Mouse (Mus musculus): Measurements from ENCODE around the gene Cntn2.
A peak's percentile ranks its signal among the peaks of the same experiment; 100 is the strongest.

Gene Cntn2

DNA sequence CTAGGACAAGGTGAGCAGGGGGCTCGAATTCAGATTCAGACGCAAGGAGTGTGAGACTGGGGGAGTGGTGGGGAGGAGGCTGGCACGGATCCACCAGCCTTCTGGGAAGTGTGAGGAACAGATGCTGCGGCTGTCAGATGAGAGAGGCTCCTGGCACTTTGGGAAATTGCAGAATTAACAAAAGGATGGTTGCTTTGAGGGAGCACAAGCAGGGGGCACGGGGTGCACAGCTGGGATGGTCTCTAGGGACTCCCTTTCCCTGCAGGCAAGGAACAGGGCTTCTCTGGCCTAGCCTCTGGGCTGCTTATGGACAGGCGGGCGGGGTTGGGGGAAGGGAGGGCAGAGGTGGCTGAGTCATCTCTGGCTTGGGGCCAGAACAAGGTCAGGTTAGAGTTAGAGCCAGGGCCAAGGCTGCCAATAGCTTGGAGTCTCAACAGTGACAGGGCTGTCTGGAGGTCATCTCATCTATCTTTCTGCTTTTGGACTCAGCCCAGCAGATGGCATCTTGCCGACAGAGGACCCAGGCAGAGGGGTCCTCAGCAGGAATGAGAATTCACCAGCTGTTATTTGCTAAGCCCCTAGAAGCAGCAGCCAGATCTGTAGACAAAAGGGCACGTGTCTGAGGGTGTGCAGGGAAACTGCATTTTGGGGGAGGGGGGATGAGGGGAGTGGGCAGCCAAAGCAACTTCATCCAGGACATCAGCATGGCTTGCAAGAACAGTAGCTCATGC, 15.0 kb upstream of the Cntn2 start:
- DNase-seq, result peak; percentile 21

DNA sequence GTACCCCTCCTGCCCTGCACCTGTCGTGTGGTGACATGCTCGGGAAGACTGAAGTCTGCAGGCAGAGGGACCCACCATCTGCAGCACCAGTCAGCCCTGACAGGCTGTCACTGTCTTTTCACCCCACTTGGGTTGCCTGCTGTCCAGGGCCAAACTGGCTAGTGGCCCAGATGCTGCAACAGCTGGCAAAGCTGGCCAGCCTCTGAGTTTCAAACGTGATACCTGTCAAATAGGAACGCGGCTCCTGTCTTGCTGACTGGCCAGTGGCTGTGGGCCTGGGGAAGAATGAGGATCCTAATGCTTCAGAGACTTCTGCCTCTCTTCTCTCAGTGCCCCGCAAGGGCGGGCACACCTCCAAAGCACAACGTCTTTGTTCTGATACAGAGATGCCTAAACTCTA, 733 bp upstream of the Cntn2 start:
- DNase-seq, result no peak

DNA sequence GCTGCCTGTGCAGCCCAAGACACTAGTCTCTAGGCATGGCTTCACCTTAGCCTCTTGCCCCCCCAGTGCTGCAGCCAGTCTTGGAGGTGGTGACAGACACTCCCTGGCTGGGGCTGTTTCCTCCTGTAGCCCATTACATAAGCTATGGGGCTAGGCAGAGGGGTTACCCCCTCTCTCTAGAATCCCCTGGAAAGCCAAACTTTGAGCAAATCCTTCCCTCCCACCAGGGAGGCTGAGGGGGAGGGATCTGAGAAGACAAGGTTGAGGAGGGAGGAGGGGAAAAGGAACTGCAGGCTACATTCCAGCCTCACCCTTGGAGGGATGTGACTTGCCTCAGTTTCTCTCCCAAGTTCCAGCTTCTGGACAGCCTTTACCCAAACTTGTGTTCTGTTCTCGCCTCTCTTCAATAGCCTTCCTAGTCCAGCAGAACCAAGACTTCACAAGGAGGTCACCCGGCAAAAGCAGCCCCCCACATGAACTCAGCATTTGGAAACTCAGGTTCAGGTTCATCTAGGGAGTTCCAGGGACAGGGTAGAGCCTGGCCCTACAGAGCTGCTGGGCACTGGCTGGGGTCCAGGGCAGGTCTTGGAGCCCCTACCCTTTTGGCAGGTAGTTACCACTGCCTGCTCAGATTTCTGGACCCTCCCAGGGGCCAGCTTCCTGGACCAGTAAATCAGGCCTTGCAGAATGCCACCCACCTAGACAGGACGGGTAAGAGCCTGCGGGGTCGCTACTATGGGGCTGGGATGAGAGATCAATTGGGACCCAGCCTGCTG, 1.0 kb downstream of the Cntn2 start:
- no peak for DNase-seq

DNA sequence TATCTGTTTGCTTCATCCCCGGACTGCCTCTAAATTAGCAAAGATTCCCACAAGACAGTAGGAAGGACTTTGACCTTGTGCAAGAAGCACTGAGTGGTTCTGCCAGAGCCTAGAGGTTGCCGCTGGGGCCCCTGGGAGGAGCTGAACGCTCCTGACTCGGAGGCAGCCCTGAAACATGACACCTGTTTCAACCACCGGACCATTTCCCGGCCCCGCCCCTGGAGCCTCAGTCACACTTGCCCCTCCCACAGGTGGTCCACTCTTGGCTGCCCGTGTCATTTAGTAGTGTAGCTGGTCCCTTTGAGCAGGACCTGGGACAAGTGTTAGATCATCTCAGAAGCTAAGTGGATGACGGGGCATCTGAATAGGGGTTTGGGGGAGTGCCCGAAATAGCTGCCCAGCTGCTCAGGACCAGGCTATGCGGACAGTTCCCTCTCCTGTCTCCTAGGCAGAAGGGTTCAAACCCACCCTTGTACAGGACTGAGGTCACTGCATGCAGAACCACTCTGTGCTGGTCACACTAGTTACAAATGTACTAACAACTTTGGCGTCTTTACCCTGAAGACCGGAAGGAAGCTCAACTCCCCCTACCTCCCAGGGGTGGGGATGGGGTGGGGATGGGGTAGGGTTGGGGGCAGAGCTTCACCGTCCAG, 1.8 kb downstream of the Cntn2 start:
- peak; percentile 23 for DNase-seq

DNA sequence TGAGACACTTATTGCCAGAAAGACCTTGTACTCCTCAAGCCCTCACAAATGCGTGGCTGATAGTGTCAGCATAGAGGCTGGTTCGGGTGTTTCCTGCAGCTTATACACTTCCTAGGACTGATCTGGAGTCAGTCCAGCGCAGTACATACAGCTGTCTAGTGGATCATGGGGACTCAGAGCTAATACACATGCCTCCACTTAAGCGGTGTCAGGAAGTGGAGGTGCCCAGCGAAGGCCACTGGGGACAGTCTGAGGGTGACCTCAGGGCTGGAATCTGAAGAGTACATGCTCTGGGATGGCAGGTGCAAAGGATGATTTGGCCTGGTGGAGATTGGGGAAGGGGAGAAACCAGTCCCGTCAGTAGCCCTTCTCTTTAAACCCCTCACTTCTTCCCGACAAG, 2.4 kb downstream of the Cntn2 start:
- no peak for DNase-seq

DNA sequence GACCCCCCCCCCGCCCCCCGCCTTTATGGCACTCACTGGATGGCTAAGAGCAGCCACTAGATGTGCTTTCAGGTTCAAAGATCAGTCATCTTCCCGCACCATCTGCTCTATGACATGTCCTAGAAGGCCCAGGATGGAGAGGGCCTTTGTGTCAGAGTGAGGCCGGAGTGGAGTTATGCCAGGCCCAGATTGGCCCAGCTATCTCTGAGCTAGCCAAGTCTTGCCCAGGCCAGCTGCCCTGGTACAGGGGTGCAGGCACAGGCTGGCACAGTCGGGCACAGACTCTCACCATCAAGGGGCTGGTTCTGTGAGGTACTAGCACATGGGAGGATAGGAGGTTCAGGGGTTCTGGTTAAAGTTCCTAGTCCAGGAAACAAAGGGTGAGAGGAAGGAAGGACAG, 5.3 kb downstream of the Cntn2 start:
- DNase-seq, result no peak

DNA sequence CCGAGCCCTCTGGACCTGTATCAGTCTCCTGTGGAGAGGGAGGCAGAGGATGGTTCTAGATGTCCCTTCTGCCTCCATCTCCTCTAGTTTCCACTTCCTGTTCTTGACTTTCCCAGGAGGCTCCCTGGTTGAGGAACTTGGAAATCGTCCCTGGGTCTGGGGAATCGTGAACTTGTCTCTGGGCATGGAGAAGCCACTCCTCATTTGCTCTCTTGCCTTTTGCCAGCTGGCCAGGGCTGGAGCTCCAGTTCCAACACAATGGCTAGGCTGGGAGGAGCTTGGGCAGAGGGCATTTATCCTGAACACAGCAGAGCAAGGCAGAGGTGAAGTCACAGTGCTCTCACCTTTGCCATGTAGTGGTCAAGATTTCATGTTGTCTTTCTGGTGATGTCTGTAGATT, 6.6 kb downstream of the Cntn2 start:
- DNase-seq, result no peak

DNA sequence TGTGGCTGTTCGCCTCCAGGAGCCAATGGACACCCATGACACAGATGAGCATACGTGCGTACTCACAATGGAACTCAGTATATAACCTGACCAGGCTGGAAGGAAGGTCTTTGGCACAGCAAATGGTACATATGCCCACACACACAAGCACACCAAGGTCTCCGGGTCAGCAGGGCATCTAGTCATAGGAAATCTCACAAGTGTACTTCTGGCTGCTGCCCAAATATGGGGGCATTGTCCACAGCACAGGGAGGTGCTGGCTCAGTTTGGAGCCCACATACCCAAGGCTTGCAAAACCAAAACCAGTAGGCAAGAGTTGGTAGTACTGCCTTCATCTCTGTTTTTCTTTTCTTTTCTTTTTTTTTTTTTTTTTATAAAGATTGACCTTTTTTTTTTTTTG, 7.5 kb downstream of the Cntn2 start:
- DNase-seq, result no peak

DNA sequence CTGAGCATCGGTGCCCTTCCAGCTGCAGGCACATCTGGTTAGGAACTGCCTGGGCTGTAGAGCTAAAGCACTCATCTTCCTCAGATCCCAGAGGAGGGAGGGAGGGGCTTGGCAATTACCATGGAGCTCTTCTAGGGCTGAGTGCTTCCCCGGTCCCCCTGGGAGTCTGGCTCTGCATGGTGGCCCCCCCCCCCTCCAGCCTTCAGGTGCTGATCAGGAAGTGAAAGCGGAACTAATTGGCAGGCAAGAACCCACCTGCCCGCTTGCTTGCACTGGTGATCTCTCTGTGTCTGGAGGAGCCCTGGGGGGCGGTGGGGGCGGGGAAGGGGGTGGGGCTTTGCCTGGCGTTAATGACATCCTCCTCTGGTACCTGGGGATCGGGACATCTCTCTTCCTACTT, 9.2 kb downstream of the Cntn2 start:
- DNase-seq, result no peak

DNA sequence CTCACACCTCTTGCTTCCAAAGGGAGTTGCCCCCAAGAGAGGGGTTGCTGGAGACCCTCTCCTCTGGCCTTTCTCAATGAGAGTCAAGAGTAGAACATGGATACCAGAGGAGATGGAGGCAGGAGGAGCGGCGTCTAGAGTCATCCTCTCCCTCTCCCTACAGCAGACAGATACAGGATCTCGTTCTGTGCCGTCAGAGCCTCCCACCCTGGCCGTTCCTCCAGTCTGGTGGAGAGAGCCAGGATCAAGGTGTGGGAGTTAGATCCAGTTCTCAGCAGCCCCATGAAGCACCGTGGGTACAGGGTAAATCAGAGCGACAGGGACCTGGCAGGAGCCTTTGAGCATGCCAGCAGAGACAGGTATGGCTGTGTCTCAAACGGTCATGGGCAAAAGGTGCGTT, 10.5 kb downstream of the Cntn2 start:
- DNase-seq, result no peak

DNA sequence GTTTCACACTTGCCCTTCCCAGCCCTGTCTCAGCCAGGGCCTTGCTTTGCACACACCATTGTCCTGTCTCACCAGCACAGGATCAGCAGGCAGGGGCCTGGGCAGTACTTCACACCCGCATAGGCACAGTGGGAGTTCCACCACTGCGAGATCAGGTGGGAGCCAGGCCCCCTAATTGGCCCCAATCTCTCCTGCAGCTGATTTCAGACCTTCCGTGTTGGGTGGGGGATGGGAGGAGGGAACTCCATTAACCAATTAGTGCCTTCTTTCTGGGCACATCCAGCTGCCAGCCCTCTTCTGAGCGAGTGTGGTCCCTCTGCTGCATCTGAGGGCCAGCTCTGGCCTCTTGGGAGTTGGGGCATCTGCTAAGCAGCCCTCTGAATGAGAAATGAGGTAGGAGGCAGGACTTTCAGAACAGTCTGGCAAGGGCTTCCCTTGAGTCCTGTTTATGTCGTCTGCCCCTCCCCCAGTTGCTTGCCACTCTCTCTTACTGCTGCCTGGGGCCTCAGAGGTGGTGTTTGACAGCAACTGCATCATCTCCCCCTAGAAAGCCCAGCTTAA, 12.3 kb downstream of the Cntn2 start:
- no peak for DNase-seq

DNA sequence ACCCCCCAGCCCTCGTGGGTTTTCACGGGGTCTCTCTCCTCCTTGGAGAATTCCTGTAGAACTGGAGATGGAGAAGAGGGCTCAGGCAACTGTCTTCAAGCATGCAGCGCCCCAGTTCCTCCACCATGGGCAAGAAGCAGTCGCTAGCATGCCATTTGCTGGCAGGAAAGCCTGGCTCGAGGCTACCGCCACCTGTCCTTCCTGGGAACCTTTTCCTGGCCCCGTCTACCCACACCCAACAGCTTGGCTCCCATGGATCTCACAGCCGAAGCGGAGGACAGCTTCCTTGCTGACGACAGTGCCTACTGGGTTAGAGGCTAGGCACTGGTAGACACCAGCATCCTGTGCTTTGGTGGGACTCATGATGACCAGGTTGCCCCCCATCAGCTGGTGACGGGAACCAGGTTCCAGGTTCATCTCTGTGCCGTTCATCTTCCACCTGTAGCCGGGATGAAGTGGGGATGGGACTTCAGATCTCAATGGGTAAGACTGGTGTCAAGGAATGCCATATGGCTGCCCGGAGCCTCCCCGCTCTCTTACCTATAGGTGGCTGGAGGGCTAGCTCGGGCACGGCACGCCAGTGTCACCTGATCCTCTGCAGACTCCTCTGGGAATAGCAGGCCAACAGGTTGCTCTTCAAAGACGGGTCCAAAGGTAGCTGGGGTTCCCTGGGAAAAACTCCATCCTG, 14.3 kb downstream of the Cntn2 start:
- no peak for DNase-seq

DNA sequence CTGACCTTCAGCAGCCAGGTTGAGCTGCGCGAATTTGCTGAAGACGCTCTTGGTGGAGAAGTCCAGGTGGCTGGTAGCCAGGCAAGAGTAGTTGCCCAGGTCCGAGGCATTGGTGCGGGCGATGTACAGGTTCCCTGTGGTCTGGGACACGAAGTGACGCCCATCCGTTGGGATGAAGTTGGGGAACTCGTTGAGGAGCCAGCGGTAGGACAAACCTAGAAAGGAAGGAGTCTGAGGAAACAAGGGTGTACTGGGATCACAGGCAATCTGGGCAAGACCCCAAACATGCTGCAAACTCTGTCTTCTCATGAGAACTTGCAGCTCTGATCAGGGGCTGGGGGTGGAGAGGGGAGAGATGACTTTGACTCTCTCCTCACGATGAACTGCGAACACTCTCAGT, 15.0 kb downstream of the Cntn2 start:
- no peak for DNase-seq

DNA sequence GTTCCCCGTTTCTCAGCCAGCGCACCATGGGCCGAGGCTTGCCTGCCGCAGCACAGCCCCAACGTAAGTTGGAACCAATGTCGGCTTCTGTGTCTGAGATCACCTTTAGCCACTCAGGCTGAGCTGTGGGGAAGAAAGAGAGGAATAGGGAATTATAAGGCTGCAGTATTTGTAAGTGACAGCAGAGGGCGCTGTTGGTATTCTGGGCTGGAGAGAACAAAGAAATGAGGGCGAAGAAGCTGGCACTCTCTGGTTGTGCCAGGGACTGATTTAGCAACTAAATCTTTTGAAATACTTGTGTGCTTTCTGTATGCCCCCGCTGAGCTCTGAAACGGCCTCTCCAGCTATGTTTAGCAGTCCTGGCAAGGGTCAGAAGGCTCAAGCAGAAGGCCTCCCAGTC, 17.2 kb downstream of the Cntn2 start:
- peak; percentile 17 for DNase-seq

DNA sequence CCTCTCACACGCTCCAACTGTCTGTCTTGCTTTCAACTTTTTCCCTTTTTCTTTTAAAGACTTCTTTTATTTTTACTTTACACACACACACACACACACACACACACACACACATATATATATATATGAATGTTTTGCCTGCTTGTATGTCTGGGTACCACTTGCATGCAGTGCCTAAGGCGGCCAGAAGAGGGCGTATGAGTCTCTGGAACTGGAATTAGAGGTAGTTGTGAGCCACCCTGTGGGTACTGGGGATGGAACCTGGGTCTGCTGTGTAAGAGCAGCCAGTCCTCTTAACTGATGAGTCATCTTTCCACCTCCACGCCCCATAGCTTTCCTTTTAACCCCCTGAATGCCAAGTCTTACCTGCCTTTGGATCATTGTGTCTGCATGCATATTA, 19.1 kb downstream of the Cntn2 start:
- DNase-seq, result no peak

DNA sequence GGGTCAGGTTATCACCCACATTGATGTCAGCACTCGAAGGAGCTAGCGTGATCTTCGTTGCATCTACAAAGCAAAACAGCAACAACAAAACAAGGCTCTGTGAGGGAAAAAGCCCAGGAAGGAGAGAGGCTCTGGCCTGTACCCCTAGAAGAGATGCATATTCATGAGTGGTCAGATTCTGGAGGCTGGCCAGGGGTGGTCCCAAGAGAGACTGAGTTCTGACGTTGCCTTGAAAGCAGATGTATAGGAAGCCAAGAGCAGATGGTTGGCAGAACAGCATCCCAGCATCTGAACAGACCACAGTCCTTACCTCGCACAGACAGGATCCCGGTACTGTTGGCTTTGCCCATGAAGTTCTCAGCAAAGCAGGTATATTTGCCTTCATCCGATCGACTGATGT, 20.0 kb downstream of the Cntn2 start:
- DNase-seq, result no peak

DNA sequence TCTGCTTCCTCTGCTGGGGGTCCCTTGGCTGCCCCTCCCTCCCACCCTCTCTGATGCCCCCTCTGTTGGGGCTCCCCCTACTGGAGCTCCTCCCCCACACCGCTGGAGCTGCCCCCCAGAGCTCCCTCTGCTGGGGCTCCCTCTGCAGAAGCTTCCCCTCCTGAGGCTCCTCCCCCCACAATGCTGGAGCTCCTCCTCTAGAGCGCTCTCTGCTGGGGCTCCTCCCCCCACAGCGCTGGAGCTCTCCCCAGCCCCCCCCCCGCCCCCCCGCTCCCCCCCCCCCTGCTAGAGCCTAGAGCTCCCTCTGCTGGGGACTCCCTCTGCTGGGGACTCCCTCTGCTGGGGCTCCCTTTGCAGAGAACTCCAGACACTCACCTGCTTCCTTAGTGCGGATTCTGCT, 22.3 kb downstream of the Cntn2 start:
- DNase-seq, result peak; percentile 45

DNA sequence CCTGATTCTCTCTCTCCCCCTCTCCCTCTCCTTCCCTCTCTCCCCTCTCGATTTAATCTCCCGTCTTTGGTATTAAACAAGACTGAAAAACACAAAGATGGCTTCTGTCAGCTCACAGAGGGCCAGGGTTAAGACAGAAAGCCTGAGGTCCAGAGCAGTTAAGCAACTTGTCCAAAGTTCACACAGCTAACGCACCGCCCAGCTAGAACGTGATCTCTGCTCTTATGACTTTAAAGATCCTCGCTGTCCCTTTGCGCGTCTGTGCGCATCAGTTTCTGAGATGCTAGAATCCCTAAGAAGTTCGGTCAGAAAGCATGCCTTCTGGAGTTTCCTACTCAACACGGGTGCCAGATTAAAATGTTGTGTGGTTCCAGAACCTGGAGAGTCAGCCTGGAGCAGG, 23.3 kb downstream of the Cntn2 start:
- peak; percentile 33 for DNase-seq

DNA sequence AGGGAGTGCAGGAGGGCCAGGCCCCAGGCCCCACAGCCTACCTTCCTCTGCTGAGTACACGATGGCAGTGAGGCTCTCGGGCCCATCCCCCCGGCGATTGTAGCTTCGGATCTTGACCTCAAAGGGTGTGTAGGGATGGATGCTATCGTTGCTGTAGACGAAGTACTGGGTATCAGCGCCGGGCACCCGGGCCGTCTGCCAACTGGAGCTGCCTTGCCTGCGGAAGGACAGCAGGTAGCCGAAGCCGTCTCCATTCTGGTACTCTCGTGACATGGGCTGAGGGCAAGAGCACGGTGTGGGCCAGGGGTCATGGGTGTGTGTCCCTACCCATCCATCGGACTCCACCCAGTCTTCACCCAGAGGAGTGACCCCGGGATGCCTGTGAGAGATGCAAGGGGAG, 24.4 kb downstream of the Cntn2 start:
- no peak for DNase-seq

DNA sequence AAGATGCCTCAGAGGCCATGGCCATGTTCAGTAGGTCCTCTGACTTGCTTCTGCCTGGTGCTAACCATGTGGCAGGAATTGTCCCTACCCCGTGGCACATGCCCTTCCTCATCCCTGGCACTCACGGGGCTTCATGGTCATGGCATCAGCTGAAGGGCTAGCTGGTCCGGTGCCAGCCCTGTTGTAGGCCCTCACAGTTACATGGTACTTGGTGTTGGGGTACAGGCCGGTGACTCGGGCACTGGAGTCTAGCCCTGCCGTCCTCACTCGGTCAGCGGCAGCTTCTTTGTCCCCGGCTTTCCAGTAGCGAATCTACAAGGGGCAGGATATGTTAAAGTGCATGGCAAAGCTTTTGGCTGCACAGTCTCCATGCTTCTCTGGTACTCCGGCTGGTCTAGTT, 26.3 kb downstream of the Cntn2 start:
- DNase-seq, result no peak

DNA sequence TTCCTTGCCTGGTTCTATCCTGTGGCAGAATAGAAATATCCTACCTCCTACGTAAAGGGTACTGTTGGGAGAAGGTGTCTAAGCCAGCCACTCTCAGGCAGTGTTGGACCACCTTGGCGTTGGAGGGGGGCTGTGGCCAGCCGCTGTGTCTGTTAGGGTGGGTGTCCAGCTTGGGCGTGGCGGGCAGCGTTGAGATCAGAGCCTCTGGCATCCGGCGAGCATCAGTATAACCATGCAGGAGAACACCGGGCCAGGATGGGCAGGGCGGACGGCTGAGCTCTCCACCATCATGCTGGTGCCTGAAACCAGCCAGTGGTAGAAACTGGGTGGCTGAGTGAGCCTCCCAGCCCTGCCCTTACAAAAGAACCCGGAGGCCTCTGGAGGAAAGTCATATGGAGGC, 27.7 kb downstream of the Cntn2 start:
- DNase-seq, result no peak

DNA sequence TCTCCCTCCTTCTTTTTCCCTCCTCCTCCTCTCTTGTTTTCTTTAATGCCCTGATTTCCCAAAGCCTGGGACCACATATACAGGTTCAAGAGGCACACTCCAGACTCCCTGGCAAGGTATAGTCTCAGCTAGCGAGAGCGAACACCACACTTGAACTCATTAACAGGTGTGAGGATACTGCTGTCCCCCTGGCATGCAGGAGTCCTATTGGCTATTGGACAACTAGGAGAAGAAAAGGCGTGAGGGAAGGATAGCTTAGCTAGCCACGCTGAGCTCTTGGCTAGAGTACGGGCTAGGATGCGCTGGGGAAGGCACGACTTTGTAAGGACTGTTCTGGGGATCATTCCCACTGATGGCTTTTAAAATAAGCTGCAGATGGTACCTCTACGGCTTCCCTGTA, 30.9 kb downstream of the Cntn2 start:
- no peak for DNase-seq

DNA sequence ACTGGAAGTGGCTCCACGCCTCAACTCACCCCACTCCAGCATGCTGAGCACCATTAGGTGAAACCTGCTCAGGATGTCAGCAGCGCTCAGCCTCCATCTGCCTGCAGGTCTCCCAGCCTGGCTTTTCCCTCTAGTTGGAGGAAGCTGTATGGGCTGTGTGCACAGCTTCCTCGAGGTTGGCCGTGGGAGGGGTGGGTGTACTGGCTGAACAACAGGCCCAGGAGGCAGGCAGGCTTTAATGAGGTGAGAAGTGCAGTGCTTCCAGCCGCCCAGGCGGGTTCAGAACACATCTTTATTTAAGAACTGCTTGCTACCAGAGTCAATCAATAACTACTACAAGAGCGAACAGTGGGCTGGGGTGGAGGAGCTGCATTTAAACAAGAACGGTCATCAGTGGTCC, 31.5 kb downstream of the Cntn2 start:
- DNase-seq, result no peak
